Mouse (Mus musculus) gastrocnemius, postnatal 14 days (tissue): ENCODE data around the gene Rps12-ps3. TPM values are rescaled to one million over a fixed set of nuclear protein-coding genes. Genes with fewer than 3 reads are reported as not detected.
A peak's percentile ranks its signal among the peaks of the same experiment; 100 is the strongest.

ENCODE experiments used
- DNase-seq: peaks from one replicate; pipeline ENCODE4 v3.0.0; 2021; ENCODE audit warnings: mixed read lengths
- intact Hi-C: fragments of 180-260 bp; cut with DNase I; formaldehyde crosslinking; loops from one replicate; pipeline ENCODE4 v1.15.1; 2025; ENCODE audit warnings: low total_unique reads
- long read RNA-seq, 2 experiments: library from polyadenylated mRNA; stranded (forward); transcript quantifications; one replicate each; pipeline ENCODE4 v2.0.0; 2021
- total RNA-seq, 2 experiments: library from RNA; stranded (reverse); gene quantifications; 2 replicates each; pipeline ENCODE4 v1.2.3; 2021

The Rps12-ps3 gene
- total RNA-seq: 100 to 1,000 TPM; 372 to 502 TPM
- long read RNA-seq, experiment 1, partial matches to known transcripts: 0 of 4 reads
- long read RNA-seq, experiment 1, other reads (novel, unspliced or antisense): 0 of 4 reads
- long read RNA-seq, experiment 2, transcript Rps12-ps3-201 (1 exons, 494 nt): major isoform, 6 of 6 reads
- long read RNA-seq, experiment 2, partial matches to known transcripts: 0 of 6 reads
- long read RNA-seq, experiment 2, other reads (novel, unspliced or antisense): 0 of 6 reads

DNA sequence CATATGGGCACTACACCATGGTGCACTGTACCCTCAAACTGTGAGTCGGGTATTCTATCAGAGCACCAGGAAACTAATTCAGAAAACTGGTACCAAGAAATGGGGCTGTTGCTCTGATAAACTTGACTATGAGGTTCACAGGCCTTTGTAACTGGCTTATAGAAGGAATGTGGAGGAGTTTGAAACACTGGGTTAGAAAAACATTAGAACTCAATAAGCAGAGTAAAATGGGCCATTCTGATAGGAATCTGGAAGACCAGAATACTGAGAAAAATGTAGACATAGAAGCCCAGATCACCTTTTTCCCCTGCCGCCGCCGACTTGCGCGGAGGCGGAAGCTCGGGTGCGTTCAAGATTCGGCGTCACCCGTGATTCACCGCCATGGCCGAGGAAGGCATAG is at the start of gene Rps12-ps3:
Gene Rps12-ps3, plus strand, starts transcription at position 301 of the 400 bp plus-strand sequence.
- intact Hi-C loops: no loop called here
- DNase-seq: no peak

DNA sequence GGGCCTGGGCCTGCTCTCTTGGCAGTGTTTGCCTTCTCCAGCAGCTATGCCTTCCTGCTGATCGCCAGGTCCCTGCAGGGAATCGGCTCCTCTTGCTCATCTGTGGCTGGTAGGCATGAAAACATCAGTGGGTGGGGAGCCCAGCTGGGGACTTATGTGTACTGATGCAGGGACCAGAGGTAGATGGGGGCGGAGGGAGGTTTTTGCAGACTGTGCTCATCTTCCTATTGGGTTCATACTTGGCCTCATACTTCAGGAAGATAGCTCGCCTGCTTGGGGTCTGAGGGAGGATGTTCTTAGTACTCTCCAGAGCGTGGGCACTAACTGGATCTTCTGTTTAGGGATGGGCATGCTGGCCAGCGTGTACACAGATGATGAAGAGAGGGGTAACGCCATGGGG is 48.9 kb upstream of the Rps12-ps3 start:
- intact Hi-C loops: no loop called here

DNA sequence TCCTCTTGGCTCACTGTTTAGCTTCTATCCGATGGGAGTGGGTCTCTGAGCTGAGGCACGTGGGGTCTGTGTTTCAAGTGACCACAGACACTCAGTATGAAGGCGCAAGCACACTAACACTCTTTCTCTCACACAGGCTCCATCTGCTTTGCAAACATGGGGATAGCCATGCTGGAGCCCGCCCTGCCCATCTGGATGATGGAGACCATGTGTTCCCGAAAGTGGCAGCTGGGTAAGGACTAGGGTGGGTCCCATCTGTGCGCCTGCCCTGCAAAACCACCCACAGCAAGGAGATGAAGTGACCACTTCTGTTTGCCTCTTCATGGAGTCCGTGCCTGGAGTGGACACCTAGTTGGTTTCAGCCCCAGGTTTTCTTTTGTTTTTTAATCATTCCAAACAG is 45.7 kb upstream of the Rps12-ps3 start:
- intact Hi-C loops: no loop called here
- DNase-seq: no peak

More for the DNA sequence above, 48.9 kb upstream of the Rps12-ps3 start:
- no peak for DNase-seq

DNA sequence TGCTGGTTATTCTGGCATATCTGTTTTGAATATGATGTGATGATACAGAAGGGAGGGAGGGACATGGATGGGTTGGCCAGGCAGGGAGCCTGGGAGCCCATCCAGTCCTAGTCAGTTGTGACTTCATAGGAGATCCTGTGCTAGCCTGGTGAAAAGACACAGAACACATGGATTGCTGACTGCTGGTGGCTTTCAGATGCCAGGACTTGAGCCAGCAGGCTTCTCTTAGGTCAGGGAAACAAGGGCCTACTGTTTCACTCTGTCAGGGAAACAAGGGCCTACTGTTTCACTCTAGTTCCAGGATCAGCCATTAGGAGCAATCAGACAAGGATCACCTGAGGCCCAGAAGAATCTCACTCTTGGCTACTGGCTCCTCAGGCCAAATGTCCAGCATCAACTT is 41.2 kb upstream of the Rps12-ps3 start:
- no peak for DNase-seq
- intact Hi-C loops: no loop called here

DNA sequence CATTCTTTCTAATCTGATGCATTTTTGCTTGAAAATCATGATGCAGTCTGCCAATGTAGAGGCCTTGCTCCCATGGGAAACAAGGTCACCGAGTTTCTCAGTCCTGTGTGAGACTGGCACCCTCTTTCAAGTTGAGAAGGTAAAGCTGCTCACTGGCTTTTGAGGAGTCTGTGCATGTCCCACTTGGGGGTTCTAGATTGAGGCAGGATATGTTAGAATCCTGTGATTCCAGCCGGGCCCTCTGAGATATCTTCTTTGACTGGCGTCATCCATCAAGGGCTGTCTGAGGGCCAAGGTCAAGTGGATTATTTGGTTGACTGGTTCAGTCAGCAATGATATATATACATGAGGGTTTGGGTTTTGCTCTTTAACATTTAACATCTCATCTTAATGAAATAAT is 40.1 kb upstream of the Rps12-ps3 start:
- intact Hi-C loops: no loop called here
- no peak for DNase-seq

DNA sequence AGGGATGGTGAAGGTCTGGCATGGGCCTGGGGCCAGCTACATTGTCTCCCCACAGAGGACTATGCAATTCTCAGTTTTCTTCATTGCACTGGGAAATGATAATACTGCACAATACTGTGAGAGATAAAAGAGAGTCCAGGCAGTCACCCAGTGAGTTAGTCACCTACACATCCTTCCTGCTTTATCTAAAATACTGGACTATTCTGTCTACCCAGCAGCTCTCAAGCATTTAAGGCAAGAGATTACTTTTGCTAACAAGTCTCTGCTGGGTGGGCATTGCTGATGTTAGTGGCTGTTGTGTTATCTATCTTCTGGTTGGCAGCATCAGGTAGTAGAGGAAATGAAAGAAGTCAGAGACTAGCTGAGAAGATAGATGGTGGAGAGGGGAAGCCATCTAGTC is 33.0 kb upstream of the Rps12-ps3 start:
- no peak for DNase-seq
- intact Hi-C loops: no loop called here

DNA sequence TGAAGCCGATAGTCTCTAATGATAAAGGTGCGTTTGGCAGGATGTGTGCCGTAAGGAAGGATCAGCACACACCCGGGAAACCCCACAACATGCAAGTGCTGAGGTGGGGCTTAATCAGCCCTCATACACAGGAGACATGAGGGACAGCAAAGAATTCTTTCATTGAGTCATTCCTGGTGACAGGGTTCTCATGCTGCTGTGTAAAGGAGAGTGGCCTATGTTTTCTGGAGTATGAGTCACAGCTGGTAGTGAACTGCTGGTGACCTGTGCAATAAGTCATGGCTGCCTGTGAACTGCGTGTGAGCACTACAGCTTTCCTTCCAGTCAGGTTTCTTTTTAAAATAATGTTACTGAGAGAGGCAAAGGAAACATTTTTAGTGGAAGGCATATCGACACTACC is 32.3 kb upstream of the Rps12-ps3 start:
- intact Hi-C loops: no loop called here
- no peak for DNase-seq

DNA sequence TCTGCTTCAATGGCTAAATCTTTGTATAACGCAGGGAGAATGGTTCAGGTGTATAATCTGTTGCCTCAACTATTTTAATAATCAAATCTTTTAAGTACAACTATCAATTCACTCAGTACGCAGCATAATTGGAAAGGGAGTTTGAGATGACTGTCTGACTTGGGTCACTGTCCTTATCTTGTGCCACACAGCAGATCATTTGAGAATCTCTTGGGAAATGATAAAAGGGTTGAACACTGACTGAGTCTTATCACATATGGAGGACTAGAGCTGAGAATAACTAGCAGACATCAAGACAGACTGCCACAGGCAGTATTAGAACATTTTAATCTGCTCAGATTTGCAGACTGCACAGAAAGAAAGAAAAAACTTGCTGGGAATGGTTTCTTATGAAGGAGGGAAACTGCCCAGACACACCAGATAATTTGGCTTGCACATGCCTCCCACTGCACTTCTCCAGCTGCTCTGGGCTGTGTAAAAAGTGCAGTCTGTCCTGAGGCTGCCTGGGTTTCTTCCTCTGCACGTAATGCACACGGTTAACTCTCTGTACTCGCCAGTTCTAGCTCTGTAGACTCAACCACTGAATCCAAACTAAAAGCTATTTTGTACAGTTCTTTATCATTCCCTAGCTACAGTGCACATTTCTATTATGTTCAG is 29.8 kb upstream of the Rps12-ps3 start:
- intact Hi-C loops: no loop called here
- no peak for DNase-seq

DNA sequence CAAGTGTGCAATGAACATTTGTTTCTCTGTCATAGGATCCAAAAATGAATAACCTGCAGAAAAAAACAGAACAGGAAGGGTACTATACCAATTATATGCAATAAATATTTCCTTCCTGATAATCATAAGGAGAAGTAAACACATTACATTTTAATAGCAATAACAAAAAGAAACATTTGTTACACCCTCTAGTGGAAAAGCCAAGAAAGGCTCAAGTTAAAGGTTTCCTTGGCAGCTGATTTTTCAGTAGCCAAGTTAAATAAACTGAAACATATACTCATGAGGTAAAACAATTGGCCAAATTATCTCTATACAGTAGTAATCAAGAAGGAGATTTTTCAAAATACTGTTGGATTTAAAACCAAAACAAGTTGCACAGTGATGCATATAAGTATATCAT is 6.8 kb upstream of the Rps12-ps3 start:
- no peak for DNase-seq
- intact Hi-C loops: loop anchor here (5.0 kb wide), 1 partner anchor 78 kb away; no protein-coding TSS in a partner anchor

DNA sequence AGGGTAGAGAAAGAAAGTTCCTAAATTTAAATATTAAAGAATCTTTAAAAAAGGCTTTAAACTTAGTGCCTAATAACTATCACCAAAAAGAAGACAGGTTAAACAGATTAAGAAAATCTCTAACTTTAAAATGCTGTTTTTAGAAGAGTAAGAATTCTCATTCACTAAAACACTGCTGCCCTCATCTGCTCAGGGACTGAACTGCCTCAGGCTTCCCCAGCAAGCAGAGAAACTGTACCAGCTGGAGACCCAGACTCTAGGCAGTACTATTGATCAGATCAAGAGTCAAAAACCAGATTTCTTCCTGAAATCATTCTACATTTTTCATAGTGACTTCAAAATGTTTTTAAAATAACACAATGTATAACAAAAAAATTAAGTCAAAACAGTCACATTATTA is 5.5 kb upstream of the Rps12-ps3 start:
- intact Hi-C loops: loop anchor here (5.0 kb wide), 1 partner anchor 79 kb away; no protein-coding TSS in a partner anchor
- peak; percentile 7 for DNase-seq

DNA sequence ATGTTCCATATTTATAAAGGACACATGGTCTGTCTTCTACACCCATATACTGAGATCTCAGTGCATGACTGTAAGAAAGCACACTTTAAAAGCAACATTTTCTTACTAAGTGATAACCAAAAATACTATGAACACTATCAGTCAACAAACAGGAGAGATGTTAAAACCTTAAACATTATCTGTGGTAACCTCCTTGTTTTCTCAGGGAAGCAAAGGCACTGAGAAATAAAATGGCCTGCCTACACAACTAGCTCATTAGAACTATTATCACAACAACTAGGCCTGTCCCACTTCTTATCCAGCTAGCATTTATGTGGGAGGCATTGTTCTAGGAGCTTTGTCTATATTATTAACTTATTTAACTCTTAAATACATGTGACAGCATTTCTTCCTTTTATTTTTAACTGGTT is 8.7 kb downstream of the Rps12-ps3 start:
- DNase-seq: no peak
- intact Hi-C loops: no loop called here

DNA sequence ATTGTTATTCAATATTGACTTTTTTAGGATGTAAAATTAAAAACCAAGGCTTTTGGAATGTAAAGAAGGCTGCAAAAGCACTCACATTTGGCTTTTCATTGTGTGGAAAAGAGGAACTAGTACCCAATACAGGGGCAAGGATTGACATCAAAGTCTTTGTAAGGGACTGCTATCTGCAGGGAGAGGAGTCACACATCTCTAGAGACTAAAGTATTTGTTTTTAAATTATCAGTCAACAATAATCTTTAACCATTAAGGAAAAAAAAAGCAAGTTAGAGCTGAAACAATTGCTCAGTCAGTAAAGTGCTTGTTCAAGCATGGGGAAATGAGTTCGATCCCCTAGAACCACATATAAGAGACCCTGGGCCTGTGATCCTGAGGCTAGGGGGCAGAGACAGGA is 14.6 kb downstream of the Rps12-ps3 start:
- intact Hi-C loops: no loop called here
- DNase-seq: no peak

DNA sequence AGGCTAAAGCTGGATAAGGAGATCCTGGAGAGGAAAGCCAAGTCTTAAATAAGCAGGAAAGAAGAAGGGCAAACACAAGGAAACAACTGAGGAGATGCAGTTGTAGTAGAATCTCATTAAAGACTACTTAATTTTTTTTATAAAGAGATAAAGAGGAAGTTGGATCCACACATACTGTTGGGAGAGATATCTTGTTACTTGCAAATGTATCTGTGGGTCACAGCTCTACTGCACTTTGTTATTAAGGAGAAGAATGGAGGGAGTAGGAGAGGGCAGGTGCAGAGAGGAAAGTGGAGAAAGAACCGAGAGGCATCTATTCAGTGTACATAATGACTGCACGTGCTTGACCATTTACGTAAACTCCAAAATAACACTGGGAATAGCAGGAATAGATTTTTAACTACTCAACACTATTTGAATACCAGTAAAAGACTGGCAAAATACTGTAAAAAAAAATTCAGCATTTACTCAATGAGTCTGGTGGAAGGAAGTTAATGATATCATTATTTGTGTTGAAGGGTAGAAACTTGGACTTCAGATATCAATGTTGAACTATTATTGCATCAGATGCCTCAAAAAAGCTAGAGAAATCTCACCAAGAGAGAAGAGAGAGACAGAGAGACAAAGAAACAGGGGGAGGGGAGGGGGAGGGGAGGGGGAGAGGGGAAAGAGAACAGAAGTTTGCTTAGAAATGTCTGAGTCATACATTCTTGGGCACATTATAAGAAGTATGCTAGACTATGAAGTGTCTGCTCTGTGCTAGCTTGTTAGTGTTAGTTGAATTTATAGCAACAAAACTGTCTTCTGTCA is 16.0 kb downstream of the Rps12-ps3 start:
- DNase-seq: no peak
- intact Hi-C loops: no loop called here

DNA sequence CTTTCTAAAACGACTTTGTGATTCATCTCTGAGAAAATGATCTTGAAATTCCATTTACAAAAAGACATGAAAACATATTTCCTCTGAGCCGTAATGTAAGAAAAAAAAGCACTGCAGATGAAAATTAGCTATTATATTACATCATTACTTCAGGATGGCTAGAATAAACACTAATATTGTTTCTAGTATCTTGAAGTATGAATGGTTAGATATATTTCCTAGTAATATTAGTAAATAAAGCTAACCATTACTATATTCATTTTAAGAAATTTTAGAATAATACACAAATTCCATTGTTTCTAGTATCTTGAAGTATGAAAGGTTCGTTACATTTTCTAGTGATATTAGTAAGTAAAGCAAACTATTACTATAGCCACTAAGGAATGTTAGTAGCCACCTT is 17.8 kb downstream of the Rps12-ps3 start:
- intact Hi-C loops: no loop called here
- DNase-seq: no peak

DNA sequence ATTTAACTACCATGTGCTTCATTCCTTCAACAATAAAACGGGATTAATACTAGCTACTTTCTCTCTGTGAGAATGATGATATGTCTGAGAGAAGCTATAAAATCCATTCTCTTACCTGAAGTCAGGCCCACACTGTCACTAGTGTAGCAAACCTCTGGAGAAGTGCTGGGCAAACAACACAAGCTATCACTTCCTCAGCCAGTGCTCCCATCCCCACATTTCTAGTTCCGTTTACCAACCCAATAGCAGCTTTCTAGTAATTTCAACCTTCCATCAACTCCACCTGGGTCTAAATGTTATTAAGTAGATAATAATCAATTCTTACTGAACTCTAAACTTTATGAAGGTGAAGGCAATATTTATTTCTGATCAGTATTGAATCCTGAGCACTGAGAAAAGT is 20.9 kb downstream of the Rps12-ps3 start:
- DNase-seq: no peak
- intact Hi-C loops: no loop called here

DNA sequence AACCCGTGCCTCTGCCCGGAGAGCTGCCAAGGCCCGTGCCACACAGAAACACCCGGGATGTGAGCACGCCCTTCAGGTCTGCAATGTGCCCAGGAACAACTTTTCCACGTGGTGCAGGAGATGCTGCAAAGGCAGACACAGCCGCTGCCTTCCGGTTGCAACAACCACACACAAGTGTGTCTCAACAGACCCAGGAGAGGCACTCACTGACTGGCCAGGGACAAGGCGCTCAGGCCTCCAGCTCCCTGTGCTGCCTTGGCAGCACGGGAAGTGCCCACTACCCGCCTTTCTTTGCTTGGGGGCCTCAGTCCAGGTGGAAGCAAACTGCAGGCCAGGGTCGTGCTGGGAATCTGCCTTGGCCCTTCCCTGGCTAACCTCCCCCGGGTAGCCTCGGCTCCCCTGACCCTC is 22.2 kb downstream of the Rps12-ps3 start:
- DNase-seq: peak; percentile 7
- intact Hi-C loops: no loop called here

DNA sequence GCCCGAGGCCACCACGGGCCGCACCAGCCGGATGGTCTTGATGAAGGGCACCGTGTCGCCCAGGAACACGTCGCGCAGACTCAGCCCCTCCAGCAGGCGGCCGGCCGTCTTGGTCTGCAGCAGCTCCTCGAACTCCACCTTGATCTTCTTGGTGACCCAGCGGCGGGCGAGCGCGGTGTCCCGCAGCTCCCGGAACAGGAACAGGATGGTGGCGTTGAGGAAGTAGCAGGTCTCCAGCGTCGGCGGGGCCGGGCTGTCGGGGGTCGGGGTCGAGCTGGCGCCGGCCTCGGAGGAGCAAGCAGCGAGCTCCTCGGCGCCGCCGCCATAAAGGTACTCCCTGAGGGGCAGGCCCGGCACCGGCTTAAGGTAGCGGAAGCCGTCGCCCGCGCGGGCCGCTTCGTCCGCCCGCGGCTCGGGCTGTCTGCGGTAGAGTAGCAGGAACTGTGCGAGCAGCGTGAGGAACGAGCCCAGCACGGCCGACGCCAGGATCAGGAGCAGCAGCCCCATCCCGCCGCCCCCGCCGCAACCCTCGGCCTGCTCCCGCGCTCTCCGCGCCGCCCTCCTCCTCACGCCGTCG is 23.1 kb downstream of the Rps12-ps3 start:
- intact Hi-C loops: no loop called here
- DNase-seq: peak; percentile 48

DNA sequence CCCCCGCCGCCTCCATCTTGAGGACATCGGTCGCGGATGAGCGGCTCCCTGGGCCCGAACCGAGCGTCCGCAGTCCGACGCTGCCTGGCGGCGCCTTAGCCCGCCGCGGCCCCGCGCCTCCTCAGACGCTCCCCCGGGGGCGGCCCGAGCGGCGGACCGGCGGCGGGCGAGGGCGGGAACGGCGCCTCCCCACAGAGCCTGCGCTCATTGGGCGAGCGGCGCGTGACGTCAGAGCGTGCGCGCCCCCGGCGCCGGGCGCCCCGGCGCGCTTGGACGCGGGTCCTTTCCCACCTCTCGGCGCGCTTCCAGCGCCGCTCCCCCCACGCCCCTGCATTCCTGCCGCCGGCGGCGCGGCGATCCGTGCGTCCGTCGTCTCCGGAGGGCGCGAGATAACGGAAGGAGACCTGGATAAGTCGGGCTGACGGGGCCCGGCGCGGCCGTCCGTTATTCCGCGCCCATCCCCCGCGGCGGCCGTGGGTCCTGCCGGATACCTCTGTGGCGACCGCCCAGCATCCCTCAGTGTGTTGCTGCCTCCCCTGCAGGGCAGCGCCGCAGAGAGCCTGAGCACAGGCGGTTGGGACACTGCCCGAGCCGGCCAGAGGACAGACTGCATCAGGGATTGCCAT is 23.7 kb downstream of the Rps12-ps3 start, which contains the start of gene Pdzd8:
Gene Pdzd8, minus strand, starts transcription at position 123 of the 626 bp plus-strand sequence.
- intact Hi-C loops: no loop called here
- DNase-seq: peak; percentile 89

DNA sequence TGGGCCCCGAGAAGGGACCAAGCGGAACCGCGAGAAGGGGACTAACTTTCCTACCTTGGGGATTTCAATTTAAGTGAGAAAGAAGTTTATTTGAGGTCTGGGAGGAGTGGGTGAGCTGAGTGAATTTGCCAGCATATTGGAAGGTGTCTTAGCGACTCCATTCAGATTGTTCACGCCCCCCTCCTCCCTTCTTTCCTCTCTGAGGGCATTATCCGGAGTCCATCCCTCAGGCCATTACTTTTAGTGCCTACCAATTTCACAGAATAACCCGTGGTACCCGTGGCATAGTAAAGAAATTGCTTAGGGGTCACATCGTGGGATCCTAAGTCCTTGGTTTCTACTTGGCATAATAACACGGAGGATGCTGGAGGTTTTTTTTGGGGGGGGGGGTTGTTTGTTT is 24.2 kb downstream of the Rps12-ps3 start:
- intact Hi-C loops: no loop called here
- no peak for DNase-seq
